Mouse (Mus musculus): ENCODE results near the gene Smyd3.

DNA sequence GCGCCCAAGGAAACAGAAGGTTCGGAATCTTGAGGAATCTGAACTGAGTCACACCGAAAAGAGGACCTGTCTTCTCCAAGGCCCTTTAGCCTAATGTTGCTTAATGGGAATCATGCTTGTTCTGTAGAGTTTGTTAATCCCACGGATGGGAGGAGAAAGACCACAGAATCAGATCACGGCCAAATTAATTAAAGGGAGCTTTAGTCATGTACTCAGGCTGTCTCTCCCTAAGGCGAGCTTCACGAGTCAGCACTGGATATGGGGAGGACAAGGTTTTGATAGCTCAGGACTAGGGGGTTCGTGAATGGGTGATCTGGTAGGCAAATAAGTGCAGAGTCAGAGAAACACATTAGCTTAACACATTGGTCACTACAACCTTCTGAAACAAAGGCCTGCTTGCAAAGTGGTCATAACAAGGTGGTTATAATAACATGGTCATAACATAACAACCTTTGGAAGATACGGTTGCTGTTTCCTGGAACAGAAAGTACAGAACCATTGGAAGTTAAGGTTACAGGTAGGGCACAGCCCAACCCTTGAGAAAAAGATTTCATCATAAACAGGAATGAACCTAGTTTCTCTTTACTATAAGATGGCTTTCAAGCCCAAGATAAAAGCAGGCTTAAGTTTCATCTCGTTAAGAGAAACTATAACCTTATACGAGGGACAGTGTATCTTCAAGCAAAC lies 261.9 kb downstream of the Smyd3 start:
- TF ChIP-seq CTCF (IDR thresholded peaks at IDR 0.05; ENCODE audit: control insufficient read depth, insufficient read depth, insufficient replicate concordance, low read depth, low read length), result no peak
- TF ChIP-seq POLR2A (IDR thresholded peaks at IDR 0.05; ENCODE audit: control insufficient read depth, low read depth, low read length), result no peak

Measured in testis, adult 2 months (tissue).